In the genomic region with DNA sequence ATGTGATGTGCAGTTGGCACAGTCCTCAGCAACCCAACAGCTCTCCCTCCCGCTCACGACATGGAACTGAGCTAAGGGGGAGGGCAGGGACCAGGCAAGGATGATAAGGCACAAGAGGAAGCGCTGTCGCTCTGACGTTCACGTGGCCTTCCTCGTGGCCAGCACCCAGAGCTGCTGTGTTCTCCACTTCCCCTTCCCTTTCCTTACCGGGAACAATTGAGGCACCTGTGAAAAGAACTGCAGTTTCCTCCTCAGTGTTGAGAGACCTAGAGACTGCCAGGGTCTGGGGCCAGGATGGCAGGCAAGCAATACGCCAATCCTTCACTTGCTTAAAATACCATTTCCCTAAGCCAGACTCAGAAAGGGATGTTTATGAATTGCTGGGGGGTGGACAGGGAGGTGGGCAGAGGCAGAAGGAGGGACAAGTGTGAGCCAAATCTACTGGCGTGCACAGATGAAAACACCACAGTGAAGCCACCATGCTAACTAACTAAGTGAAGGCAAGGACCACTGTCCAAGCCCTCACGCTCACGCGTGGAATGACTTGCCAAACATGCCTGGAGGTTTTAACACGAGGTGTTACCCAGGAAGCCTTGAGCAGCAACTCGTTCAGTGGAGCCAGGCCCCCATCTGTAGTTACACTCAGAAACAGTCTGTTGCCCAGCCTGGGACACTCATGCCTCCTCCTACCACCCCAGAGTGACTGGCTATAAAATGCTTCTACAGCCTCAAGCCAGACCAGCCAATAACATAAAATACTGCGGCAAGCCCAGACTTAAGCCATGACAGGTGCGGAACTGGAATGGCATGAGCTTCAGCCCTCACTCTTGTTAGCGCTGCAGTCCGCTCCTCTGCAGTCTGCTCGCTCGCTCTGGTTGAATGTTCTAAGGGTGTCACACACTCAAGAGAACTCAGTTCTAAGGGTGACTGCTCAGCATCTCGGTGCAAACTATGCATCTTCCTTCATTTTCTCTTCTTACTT, we compare ENCODE assay signal across 8 mouse cellular contexts. TPM values are rescaled to one million over a fixed set of nuclear protein-coding genes. Genes with fewer than 3 reads are reported as not detected.
DNase-seq lines count a peak whose midpoint lies in the region; ATAC-seq and TF ChIP-seq lines count a peak whose summit lies in the region.

No protein-coding gene starts in this region.

- peak overlapping the region; percentile 32 for H3K27ac ChIP-seq in kidney, adult 2 months (ENCODE audit: insufficient read depth, low read depth, low read length)
- H3K27ac ChIP-seq in liver, embryonic 12.5 days, result 0 out of 2 replicates have a peak overlapping the region, but pooled peaks have one; percentile 25

- TF ChIP-seq CTCF in kidney, adult 2 months (conservative IDR thresholded peaks at IDR 0.05; ENCODE audit: insufficient read depth, insufficient read length, low read depth, low read length), result no peak

- H3K36me3 ChIP-seq in kidney, adult 2 months (ENCODE audit: control insufficient read depth, insufficient read depth, low read length), result no peaks in the 10 kb centered on the region
- no peaks in the 10 kb centered on the region for H3K36me3 ChIP-seq in liver, embryonic 12.5 days

- WGBS in kidney, adult 2 months, result 67% methylated on average over 22 of the region's 22 CpGs
- 46% methylated on average over 22 of the region's 22 CpGs for WGBS in liver, embryonic 12.5 days (ENCODE audit: insufficient replicate concordance)

- no peak overlapping the region for H3K4me3 ChIP-seq in kidney, adult 2 months (ENCODE audit: insufficient read depth, low read depth, low read length)
- no peak overlapping the region for H3K4me3 ChIP-seq in liver, embryonic 12.5 days

- DNase-seq in frontal cortex, postnatal 25 days (ENCODE audit: low spot score in 2 of 2), result no peak
- DNase-seq in adrenal gland, adult 2 months, result peak; percentile 81
- DNase-seq in gastrocnemius, postnatal 10 days, result peak; percentile 20
- peak; percentile 92 for DNase-seq in kidney, adult 2 months
- DNase-seq in ovary, postnatal 36 days (ENCODE audit: low spot score), result peak; percentile 35
- DNase-seq in thymus, postnatal 25 days, result no peak

- TF ChIP-seq POLR2A in kidney, adult 2 months (IDR thresholded peaks at IDR 0.05; ENCODE audit: low read depth, low read length), result no peak

- H3K4me2 ChIP-seq in liver, embryonic 12.5 days, result peak overlapping the region; percentile 20; the same call in 1 of the 2 replicates

- ATAC-seq in frontal cortex, adult (ENCODE audit: low TSS enrichment), result peak; percentile 62
- ATAC-seq in liver, embryonic 12.5 days, result peak; percentile 82

- H3K4me1 ChIP-seq in kidney, adult 2 months (ENCODE audit: control insufficient read depth, insufficient read depth, low read length), result no peaks in the 10 kb centered on the region
- H3K4me1 ChIP-seq in liver, embryonic 12.5 days, result peaks cover 16% of the 10 kb centered on the region

- H3K9me3 ChIP-seq in liver, embryonic 12.5 days (replicated peaks), result no peaks in the 10 kb centered on the region

- no peaks in the 10 kb centered on the region for H3K27me3 ChIP-seq in kidney, adult 2 months (replicated peaks; ENCODE audit: control insufficient read depth, insufficient read depth, low read length)
- no peaks in the 10 kb centered on the region for H3K27me3 ChIP-seq in liver, embryonic 12.5 days (replicated peaks)

- H3K9ac ChIP-seq in liver, embryonic 12.5 days, result no peak overlapping the region

RNA-seq across cellular contexts. Expression of a gene that starts 45.4 kb away (rescaled TPM):
- 10 to 100 TPM; 29.8 to 35.7 TPM for total RNA-seq in adrenal gland, adult 2 months (2021)
- 19.2 and 23.5 TPM in 2 replicates for polyA plus RNA-seq in adrenal gland, adult 2 months (2012; rRNA removed)
- 10 to 100 TPM; 28.7 to 34.4 TPM for total RNA-seq in gastrocnemius, postnatal 10 days (2021)
- 35.5 and 37.1 TPM in 2 replicates for polyA plus RNA-seq in kidney, adult 2 months (2012; rRNA removed)
- polyA plus RNA-seq in liver, embryonic 12.5 days (2016; fragmentation: Nextera tagmentation; extraction: Ambion mirVana), result 12.0 and 12.6 TPM in 2 replicates

Comparison
In these comparisons a context has a peak if more than half of its experiments do, and no peak if none do; other contexts are left out.
1. DNase-seq: peak in adrenal gland, adult 2 months (single experiment), gastrocnemius, postnatal 10 days (single experiment), kidney, adult 2 months (single experiment) and ovary, postnatal 36 days (single experiment); none in frontal cortex, postnatal 25 days (0 of 2) and thymus, postnatal 25 days (single experiment).